Mouse (Mus musculus): ENCODE measurements around the gene Sat2.
"Not testable (repeated sequence)": the region's sequence is repeated elsewhere in the genome, so short reads cannot be mapped to it uniquely, and the experiment has no call there.

The Sat2 gene

DNA sequence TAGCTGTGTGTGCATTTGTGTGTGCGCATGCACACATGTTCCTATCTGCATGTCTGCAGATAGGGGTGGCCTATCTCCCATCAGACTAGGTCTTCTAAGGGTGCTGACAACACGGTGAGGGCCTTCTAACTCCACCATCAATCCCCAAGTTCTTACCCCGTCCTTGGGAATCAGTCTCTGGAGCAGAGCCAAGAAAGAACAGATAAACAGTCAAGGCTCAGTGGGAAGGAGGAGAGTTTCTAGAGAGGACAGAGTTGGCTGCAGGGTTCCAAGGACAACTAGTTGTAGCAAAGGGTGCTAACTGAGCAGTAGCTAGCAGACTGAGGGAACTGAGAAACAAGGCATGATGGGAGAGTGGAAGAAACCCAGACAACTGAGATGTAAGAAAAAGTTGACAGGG is 20.1 kb upstream of the Sat2 start:
- no peak for DNase-seq

DNA sequence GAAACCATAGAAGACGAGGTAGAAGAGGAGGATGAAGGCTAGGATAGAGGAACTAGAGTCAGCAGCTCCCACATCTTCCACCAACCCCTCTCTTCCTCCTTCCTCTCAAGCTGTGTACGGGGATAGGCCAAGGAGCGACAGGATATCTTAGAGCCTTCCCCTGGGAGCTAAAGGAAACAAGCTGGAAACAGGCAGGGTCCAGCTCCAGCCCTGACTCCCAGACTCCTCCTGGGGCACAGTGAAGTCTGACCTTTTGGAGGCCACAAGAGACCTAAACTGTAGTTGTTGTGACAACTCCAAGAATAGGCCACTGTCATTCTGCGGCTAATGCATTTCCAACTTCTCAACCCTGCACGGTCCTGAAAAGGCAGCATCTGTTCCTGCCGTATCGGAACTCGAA is 18.3 kb upstream of the Sat2 start:
- peak in 1 of 2 experiments; percentile 31 for DNase-seq

DNA sequence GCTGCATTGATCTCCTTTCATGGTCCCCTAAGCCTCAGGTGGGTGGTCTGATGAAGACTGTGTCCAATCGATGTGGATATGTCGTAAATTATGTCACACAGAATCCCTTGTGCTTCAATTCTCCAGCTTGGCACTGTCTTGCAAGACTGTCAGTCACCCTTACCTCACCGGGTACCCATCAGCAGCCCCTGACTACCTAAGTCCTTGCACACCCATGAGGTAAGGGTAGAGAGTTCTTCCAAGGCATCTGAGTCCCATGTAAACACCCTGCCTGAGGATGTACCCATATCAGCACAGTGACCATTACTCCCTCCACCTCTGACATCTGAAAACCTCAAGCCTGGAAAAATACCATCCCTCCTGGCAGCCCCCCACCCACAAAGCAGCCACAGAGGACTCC is 17.5 kb upstream of the Sat2 start:
- DNase-seq: peak in 1 of 2 experiments; percentile 23

DNA sequence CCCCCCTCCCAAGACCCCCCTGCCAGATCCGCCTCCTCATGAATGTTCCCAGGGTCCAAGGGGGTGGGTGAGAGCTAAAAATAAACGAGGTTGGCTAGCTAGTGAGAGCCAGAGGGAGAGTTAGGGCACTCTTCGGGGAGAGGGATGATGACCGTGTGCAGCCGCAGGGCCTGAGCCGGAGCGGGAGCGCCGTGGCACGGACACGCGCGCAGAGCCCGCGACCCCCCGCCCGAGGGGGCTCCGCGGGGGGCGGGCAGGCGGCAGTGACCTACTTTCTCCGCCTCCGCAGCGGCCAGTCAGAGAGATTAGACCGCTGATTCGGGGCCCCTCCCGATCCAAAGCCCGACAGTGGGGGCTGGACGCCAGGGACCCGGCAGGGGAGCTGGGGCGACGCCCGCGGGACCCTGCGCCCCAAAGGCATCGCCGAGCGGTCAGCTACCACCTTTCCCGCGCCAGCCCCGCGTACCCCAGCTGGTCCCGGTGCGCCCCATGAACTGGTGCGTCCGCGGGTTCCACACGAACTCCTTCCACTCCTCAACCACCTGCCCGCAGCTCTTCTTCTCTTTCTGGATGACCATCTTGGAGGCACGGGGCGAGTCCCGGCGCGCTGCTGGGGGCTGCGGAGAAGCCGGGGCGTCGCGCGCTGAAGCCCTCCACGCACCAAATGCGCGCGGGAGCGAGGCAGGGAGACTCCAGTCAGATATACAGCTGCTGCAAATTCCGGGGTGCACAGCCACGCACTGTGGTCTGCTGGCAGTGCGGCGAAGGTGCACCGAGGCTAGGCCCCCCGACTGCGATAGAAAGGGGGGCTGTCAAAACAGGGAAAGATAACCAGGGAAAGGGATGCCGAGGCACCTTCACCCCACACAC is 16.8 kb upstream of the Sat2 start:
- DNase-seq: peak; percentile 82 to 88

DNA sequence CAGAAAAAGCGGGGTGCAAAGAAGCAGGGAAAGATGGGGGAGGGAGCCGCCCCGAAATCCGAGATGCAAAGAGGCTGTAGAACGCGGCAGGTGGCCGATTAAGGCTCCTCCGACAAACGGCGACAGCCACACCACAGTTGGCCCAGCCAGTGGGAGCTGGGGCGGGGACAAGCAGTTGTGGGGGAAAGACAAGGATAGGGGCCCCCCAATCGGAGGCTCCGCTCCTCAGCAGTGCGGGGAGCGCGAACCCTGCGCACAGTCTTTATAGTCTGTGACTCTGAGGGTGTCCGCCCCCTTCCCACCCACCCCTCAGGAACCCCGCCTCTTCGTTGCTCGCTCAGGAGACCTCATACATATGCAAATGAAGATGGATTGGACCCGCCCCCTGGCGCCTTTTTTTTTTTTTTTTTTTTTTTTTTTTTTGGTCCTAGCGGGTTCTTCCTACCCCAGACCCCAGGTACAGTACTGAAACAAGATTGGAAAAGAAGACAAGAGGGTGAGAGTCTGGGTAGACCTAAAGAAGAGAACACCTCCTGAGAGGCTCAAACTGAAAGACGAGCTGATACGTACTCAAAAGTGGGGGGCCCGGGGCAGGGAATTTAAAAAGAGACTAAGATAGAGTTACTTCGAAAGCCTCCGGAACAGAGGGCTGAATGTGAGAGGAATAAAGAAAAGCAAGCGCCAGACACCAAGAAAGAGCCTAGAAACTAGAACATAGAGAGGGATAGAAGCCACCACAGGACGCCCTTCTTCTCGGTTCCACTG is 15.9 kb upstream of the Sat2 start, which contains the start of gene Atp1b2:
Atp1b2 (minus strand) TSS at position 217 of the 765 bp plus-strand sequence.
- peak; percentile 92 to 93 for DNase-seq

DNA sequence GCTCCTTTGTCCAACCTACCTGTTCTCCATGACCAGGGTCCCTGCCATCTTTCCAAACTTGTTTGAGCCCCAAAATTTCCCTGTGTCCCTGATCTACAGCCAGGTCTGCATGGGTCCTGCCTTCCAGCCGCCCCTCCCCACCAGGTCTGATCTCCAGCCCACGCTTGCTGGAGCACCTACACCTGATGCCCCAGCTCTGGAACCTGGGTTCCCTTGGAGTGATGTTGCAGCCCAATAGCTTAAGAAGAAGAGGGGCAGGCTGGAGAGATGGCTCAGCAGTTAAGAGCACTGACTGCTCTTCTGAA is 15.4 kb upstream of the Sat2 start:
- peak in 1 of 2 experiments; percentile 27 for DNase-seq

DNA sequence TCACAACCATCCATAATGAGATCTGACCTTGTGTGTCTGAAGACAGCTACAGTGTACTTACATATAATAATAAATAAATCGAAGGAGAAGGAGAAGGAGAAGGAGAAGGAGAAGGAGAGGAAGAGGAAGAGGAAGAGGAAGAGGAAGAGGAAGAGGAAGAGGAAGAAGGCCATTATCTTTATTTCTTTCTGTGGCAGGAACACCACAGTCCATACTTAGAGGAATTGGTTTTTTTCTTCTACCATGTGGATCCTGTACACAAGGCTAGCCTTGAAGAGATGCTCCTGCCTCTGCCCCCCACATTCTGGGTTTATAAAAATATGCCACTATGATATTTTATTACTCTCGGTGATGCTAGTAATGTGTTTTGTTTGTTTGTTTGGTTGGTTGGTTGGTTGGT is 15.0 kb upstream of the Sat2 start:
- no peak for DNase-seq

DNA sequence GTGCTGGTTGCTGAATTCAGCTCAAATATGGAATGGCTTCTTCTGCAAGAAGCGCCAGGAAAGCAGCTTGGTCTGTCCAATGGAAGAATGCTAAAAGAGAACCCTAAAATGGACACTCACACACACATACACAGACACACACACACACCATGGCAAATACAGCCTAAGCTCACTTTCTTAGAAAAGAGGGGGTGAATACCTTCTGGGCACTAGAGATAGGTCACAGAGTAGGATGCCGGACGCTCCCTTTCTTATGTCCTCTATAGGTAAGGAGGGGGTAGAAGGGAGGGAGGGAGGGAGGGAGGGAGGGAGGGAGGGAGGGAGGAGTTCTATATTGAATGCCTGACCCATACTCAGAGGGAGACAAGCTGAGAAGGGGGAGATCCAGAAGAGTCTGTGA is 13.3 kb upstream of the Sat2 start:
- no peak for DNase-seq

DNA sequence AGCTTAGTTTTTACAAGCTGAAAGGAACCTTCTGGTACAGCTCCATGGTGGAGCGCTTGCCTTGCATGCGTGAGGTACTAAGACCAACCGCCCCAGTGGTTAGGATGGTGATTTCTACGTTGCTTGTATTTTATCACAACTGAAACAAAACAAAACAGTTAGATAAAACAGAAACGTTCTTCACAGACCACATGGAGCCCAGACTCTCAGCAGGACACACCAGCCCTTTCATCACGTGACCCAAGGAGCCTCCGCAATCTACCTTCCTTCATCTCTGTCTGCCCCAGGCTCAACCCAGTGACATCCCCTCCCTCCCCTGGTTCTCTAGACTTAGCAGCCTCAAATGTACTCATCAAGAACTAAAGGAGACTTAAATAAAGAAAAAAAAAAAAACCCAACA is 12.4 kb upstream of the Sat2 start:
- no peak for DNase-seq

DNA sequence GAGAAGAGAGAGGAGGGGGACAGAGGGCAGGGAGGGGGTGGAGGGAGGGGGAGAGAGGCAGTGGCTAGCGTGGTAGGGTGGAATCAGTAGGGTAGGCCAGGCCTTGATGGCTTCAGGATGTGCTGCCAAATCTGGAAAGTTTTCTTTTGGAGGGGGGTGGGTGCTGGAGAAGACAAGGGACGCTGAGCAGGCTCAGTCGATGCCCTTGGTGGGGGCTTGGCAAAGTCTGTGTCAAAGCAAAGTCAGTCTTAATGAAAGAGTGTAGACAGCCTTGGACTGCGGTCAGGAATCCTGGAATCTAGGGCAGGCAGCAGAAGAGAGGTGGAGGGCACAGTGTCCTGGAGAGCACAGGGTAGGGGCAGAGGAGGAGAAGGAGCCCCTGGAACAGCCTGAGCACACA is 10.9 kb upstream of the Sat2 start:
- no peak for DNase-seq

DNA sequence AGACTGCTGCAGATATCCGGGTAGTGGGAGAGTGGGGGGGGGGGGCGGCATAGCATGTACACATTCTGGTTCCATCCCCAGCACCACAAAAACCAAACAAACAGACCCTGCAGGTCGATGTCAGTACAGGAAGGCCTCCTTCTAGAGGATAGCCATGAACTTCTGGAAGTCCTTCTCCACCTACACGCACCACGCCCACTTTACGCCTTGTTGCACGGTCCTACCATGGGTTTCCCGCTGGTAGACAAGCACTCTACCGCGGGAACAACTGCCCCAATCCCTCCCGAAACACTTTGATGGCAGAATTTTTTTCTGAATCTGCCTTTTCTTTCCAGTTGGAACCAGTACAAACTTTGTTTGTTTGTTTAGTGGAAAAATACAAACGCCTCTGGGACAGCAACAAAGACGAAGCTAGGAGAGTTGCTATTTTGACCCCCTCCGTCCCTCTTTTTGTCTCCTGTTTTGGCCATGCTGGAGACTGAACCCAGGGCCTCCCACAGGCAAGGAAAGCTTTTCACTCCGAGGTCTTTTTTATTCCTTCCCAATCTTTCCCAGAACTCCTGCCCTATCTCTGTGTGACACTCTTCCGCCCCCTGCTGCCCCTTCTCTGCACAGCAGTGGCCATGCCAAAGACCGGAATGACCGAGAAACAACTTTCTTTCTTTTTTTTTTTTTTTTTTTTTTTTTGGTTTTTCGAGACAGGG is 8.1 kb upstream of the Sat2 start:
- DNase-seq: peak; percentile 85 to 87

DNA sequence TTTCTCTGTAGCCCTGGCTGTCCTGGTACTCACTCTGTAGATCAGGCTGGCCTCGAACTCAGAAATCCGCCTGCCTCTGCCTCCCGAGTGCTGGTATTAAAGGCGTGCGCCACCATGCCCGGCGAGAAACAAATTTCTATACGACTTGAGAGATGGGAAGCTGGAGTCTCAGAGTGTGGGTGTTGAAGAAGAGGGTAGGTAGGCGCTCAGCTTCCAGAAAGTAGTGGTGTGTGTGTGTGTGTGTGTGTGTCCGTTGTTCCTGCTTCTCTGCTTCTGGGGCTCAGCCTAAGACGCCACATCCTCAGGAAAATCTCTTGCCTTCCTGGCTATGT is 7.6 kb upstream of the Sat2 start:
- not testable (repeated sequence) for DNase-seq

DNA sequence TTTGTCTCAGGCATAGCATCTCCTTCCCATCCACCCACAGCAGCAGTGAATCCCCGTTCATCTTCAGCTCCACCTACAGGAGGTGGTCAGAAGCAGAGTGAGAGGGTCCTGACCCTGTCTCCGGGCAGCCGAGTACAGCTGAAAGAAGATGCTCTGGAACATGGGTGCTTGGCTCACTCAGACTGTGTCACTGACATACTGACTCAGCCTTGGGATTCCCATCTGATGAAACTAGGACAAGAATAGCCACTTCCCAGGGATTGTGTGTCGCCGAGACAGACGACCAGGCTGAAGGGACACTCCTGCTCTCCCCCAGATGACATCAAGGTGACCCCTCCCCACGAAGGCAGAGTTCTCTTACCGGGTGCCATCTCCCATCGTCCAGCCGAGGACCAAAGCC is 5.0 kb upstream of the Sat2 start:
- no peak for DNase-seq

DNA sequence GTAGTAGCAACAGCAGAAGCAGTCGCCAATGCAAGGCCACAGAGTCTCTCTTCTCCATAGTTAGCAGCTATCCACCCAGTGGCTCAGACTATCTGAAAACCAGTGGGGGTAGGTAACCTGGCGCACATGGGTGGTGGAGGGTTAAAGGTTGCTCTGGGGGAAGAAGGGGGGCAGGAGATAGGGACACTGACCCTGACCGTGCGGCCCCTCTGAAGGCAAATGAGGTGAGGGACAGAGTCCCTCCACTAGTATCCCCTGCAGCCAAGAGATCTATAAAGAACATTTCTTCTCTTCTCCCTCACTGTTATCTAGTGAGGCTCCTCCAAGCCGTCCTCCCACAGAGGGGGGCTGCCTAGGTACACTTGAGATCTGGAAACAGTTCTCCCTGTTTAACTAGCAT is 4.0 kb upstream of the Sat2 start, which contains the start of gene Shbg:
Shbg (minus strand) TSS at position 101 of the 400 bp plus-strand sequence.
- no peak for DNase-seq

DNA sequence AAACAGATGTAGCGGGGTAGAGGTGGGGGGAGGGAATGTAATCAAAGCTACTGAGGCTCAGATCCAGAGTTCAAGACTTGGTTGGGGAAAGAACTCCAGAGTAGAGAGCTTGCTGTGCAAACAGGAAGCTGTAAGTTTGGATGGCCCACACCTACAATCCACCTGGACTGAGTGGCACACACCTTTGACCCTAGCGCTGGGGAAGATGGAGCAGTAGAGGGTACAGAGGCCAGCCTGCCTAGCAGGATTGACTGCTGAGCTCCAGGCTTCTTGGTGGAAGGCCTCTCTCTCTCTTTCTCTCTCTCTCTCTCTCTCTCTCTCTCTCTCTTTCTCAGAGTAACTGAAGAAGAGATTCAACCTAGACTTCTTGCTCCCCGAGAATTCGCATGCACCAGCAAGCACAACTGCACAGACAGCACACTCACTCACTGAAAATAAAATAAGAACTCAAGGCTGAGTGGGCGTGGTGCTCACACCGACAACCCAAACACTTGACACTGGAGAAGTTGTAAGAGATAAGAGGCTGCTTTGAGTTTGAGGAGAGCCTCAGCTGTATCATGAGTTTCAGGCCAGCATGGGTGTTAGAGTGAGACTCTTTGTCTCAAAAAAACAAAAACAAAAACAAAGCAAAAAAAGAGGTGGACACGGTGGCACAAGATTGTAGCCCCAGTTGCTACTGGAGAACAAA is 1.3 kb upstream of the Sat2 start:
- no peak for DNase-seq

DNA sequence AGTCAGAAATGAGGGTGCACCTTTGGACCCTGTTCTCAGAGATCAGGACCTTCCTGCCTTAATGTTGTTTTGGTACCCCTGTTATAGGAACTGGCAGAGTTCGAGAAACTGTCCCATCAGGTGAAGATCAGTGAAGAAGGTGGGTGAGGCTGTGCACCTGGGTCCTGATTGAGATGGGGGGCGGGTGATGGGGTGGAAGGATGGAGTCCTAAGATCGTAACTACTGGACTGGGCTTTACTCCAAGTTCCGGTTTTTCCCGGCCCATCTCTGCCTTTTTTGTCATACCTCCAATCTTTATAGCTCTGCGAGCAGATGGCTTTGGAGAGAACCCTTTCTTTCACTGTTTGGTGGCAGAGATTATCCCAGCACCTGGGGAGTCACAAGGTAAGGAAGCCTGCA is 582 bp downstream of the Sat2 start:
- peak; percentile 51 to 63 for DNase-seq

DNA sequence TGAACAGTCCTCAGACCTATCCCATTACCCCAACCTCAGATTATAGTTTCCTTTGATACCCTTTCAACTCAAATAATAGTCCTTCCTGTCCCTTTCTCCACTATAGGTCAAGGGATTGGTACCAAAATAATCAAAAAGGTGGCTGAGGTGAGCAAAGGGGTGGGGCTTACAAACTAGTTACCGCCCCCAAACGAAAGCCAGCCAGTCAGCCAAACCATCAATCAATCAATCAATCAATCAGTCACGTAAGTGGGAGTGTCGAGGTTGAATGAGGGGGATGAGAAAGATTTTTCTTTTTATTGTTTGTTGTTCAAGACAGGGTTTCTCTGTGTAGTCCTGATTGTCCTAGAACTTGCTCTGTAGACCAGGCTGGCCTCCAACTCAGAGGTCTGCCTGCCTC is 1.2 kb downstream of the Sat2 start:
- no peak for DNase-seq

DNA sequence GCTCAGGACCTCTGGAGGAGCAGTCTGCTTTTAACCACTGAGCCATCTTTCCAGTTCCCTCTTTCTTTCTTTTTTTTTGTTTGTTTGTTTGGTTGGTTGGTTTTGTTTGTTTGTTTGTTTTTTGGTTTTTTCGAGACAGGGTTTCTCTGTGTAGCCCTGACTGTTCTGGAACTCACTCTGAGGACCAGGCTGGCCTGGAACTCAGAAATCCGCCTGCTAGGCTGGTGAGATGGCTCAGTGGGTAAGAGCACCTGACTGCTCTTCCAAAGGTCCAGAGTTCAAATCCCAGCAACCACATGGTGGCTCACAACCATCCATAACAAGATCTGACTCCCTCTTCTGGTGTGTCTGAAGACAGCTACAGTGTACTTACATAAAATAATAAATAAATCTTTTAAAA is 2.5 kb downstream of the Sat2 start:
- DNase-seq: not testable (repeated sequence)

DNA sequence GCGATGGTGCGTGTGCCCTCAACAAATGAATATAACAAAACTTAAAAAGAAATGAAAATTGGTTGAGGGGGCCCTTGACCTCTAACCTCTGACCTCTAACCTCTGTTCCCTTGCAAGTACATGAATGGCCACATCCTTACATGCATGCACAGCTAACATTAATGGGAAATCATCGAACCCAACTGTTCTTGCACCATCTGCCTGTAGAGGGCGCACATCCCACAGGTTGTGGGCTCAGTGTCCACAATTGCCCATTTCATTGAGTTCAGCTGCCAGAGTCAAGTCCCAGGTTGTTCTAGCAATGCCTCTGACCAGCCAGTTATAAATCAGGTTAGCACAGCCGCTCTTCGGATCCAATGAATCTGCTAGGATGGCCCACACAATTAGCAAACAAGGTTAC is 6.5 kb downstream of the Sat2 start:
- DNase-seq: peak; percentile 85 to 90

DNA sequence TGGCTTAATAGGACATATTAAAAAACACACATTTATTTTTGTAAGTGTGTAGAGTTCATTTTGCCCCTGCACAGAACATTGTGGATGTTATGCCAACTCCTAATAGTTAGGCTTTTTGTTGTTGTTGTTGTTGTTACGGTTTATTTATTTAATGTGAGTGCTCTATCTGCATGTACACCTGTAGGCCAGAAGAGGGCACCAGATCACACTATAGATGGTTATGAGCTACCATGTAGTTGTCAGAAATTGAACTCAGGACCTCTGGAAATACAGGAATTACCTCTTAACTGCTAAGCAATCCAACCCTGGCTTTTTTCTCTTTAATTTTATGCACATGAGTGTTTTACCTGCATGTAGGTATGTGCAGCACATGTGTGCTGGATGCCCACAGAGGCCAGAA is 8.0 kb downstream of the Sat2 start:
- no peak for DNase-seq

DNA sequence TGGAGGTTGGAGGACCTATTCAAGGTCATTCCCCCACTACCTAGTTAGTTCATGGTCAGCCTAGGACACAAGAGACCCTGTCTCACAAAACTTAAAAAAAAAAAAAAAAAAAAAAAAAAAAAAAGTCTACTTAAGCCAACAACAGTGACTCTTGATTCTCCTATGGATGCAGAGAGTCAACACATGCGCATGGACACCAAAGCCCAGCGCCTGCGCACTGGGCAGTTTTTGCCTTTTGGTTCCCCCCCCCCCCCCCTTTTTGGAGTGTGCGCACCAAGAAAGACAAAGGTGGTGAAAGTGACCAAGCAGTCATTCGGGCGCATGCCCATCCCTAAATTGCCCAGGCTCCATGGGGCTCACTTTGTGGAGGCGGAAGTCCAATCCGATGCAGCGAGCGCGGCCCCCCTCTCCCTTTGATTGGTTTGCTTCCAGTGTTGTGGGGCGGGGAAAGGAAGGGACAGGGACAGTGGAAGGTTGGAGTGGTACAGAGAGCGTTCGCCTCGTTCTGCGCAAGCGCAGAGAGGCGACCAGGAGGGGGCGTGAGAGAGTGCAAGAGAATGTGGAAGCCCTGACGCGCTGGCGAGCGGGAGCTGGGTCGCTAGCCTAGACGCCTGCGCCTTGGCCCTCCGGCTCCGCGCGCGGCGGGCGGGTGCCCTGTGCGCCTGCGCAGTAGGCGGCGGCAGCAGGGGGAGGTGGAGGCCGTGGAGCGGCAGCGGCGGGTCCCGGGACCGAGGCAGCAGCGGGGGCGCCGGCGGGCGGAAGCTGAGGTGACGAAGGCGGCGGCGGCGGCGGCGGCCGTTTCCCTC is 10.7 kb downstream of the Sat2 start, which contains the start of gene Fxr2:
Fxr2 (plus strand) TSS at position 707 of the 806 bp plus-strand sequence.
- DNase-seq: peak; percentile 100
